Mouse (Mus musculus) urinary bladder, postnatal 14 days (tissue): ENCODE results near the gene Hpn.

Experiments used
- DNase-seq: peaks from one replicate; pipeline ENCODE4 v3.0.0; 2021; ENCODE audit warnings: low spot score

The Hpn gene

GRCm38 (mm10) chr7:31110861-31111385 is 4.2 kb downstream of the Hpn start:
- DNase-seq = no peak

- DNase-seq = no peak
Observed at GRCm38 (mm10) chr7:31109796-31110195, 5.3 kb downstream of the Hpn start.

GRCm38 (mm10) chr7:31109091-31109490 is 6.0 kb downstream of the Hpn start:
- peak; percentile 47 for DNase-seq

- no peak for DNase-seq
Observed at GRCm38 (mm10) chr7:31107781-31108180, 7.3 kb downstream of the Hpn start.

- no peak for DNase-seq
Observed at GRCm38 (mm10) chr7:31106166-31106565, 8.9 kb downstream of the Hpn start.

- DNase-seq = peak; percentile 52
Observed at GRCm38 (mm10) chr7:31105061-31105768, 9.9 kb downstream of the Hpn start.

- DNase-seq = no peak
Observed at GRCm38 (mm10) chr7:31100786-31101185, 14.3 kb downstream of the Hpn start.

- DNase-seq = no peak
Observed at GRCm38 (mm10) chr7:31099612-31099982, 15.5 kb downstream of the Hpn start.

- DNase-seq = peak; percentile 23
Observed at GRCm38 (mm10) chr7:31098697-31099611, 16.1 kb downstream of the Hpn start.

GRCm38 (mm10) chr7:31097583-31098248 is 17.4 kb downstream of the Hpn start:
- peak; percentile 95 for DNase-seq

GRCm38 (mm10) chr7:31096892-31097564 is 18.1 kb downstream of the Hpn start:
- no peak for DNase-seq

- no peak for DNase-seq
Observed at GRCm38 (mm10) chr7:31094774-31095501, 20.2 kb downstream of the Hpn start.

GRCm38 (mm10) chr7:31089721-31090120 is 25.4 kb downstream of the Hpn start:
- DNase-seq = no peak

GRCm38 (mm10) chr7:31088206-31088605 is 26.9 kb downstream of the Hpn start:
- no peak for DNase-seq

GRCm38 (mm10) chr7:31087262-31087661 is 27.8 kb downstream of the Hpn start:
- DNase-seq = no peak

GRCm38 (mm10) chr7:31086175-31086755 is 28.8 kb downstream of the Hpn start:
- no peak for DNase-seq

GRCm38 (mm10) chr7:31085171-31085570 is 29.9 kb downstream of the Hpn start:
- DNase-seq = peak; percentile 73

GRCm38 (mm10) chr7:31084140-31084539 is 30.9 kb downstream of the Hpn start:
- peak; percentile 20 for DNase-seq

GRCm38 (mm10) chr7:31082831-31083588 is 32.1 kb downstream of the Hpn start:
- DNase-seq = peak; percentile 67

GRCm38 (mm10) chr7:31082106-31082505 is 33.0 kb downstream of the Hpn start:
- no peak for DNase-seq
